ENCODE assay signal across 8 mouse cellular contexts in the genomic region with DNA sequence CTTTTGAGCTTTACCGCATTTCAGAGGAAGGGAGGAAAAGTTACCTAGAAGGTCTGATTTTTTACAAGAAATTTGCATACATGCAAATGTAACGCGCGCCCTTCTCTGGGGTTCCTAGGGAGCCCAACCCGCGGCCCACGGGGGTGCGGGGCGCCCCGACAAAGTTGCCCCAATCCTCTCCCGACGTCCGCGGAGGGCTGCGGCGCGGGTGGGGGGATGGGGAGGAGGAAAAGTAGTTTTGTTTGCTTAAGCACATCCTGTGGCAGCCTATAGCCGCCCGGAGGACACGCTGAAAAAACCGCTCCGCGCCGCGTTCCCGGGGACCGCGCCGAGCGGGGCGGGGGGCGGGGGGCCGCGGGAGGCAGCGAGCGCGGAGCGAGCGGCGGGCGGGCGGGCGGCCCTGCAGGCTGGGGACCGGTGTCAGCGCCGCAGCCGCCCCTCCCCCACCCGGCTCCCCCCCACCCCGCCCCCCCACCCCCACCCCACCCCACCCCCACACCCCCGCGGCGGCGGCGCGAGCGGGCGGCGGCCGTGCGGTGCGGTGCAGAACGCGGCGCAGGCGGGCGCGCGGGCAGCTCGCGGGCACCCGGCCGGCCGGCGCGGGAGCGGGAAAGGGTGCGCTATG. TPM values are rescaled to one million over a fixed set of nuclear protein-coding genes. Genes with fewer than 3 reads are reported as not detected.
DNase-seq lines count a peak whose midpoint lies in the region; ATAC-seq and TF ChIP-seq lines count a peak whose summit lies in the region.

No protein-coding gene starts in this region.

- H3K36me3 ChIP-seq in intestine, embryonic 15.5 days: no peaks in the 10 kb centered on the region

- H3K27ac ChIP-seq in bone marrow macrophage, adult 2 months (ENCODE audit: insufficient read depth, low read depth, low read length): peak overlapping the region; percentile 37; the same call in 1 of the 2 replicates
- peak overlapping the region; percentile 95 for H3K27ac ChIP-seq in gastrocnemius, adult 2 months
- peak overlapping the region; percentile 91 for H3K27ac ChIP-seq in intestine, embryonic 15.5 days

- no peaks in the 10 kb centered on the region for H3K27me3 ChIP-seq in intestine, embryonic 15.5 days (replicated peaks)

- H3K4me2 ChIP-seq in intestine, embryonic 15.5 days (replicated peaks): peak overlapping the region; percentile 83

- H3K9me3 ChIP-seq in intestine, embryonic 15.5 days: no peaks in the 10 kb centered on the region

- no peak for TF ChIP-seq POLR2A in bone marrow macrophage, adult 2 months (IDR thresholded peaks at IDR 0.05; ENCODE audit: borderline replicate concordance, low read depth, low read length)
- TF ChIP-seq POLR2A in lung, adult 2 months (IDR thresholded peaks at IDR 0.05; ENCODE audit: borderline replicate concordance, extremely low read depth, low read depth, low read length): no peak

- no peak for TF ChIP-seq CTCF in bone marrow macrophage, adult 2 months (IDR thresholded peaks at IDR 0.05; ENCODE audit: low read depth, low read length)
- TF ChIP-seq CTCF in gastrocnemius, adult 2 months (IDR thresholded peaks at IDR 0.05): no peak
- TF ChIP-seq CTCF in lung, adult 2 months (IDR thresholded peaks at IDR 0.05; ENCODE audit: insufficient read depth, low read length): no peak

- H3K4me1 ChIP-seq in bone marrow macrophage, adult 2 months (ENCODE audit: control insufficient read depth, insufficient read depth, low read length): peaks cover 23% of the 10 kb centered on the region
- H3K4me1 ChIP-seq in intestine, embryonic 15.5 days (replicated peaks): peaks cover 5% of the 10 kb centered on the region
- H3K4me1 ChIP-seq in lung, adult 2 months (ENCODE audit: control insufficient read depth, insufficient read depth, low read length): no peaks in the 10 kb centered on the region; the same call in none of the 2 replicates

- intact Hi-C loops in gastrocnemius, adult 2 months (cut with DNase I): loop anchor here (2.0 to 5.0 kb wide), 5 partner anchors 20 to 330 kb away; no protein-coding TSS in a partner anchor

- WGBS in intestine, embryonic 15.5 days: under 1% methylated on average over 51 of the region's 77 CpGs
- whole genome bisulfite sequencing in lung, adult 2 months: 2% methylated on average over 49 of the region's 77 CpGs

- no peak for ATAC-seq in frontal cortex, adult (ENCODE audit: low TSS enrichment)
- ATAC-seq in intestine, embryonic 15.5 days: peak; percentile 31

- peak overlapping the region; percentile 99 for H3K4me3 ChIP-seq in bone marrow macrophage, adult 2 months (ENCODE audit: insufficient read depth, low read length)
- peak overlapping the region; percentile 97 for H3K4me3 ChIP-seq in gastrocnemius, adult 2 months
- peak overlapping the region; percentile 90 for H3K4me3 ChIP-seq in intestine, embryonic 15.5 days (replicated peaks)
- H3K4me3 ChIP-seq in lung, adult 2 months (replicated peaks; ENCODE audit: extremely low read depth, low read depth, low read length): peak overlapping the region; percentile 68

- DNase-seq in frontal cortex, postnatal 36 days (ENCODE audit: low spot score in 2 of 2): peak; percentile 42 to 47
- DNase-seq in gastrocnemius, adult 2 months: peak; percentile 68
- DNase-seq in lung, adult 2 months: peak; percentile 71
- DNase-seq in right cerebral cortex, postnatal 10 days (ENCODE audit: low spot score in 2 of 2): peak; percentile 59 to 63
- peak; percentile 52 for DNase-seq in urinary bladder, postnatal 36 days (ENCODE audit: low spot score in 2 of 2)

- peak overlapping the region; percentile 91 for H3K9ac ChIP-seq in intestine, embryonic 15.5 days

RNA-seq across cellular contexts. Expression of a gene that starts 0.7 kb away (rescaled TPM):
- not detected in 2 replicates for polyA plus RNA-seq in bone marrow macrophage, adult 2 months (2012; ENCODE audit: insufficient read depth, insufficient read length, missing spikeins)
- not detected for total RNA-seq in gastrocnemius, adult 2 months (2021)
- polyA plus RNA-seq in intestine, embryonic 15.5 days (2015; fragmentation: Nextera tagmentation; extraction: Ambion mirVana): 2.5 and 3.9 TPM in 2 replicates
- polyA plus RNA-seq in lung, adult 2 months (2012; rRNA removed): 0.17 TPM in 1 of 2 replicates, not detected in the other

RNA-seq across cellular contexts. Expression of a gene that starts 4.7 kb away (rescaled TPM):
- 7.8 and 8.1 TPM in 2 replicates for polyA plus RNA-seq in bone marrow macrophage, adult 2 months (2012; ENCODE audit: insufficient read depth, insufficient read length, missing spikeins)
- total RNA-seq in gastrocnemius, adult 2 months (2021): 10 to 100 TPM; 57.0 to 57.8 TPM
- 30.2 and 37.3 TPM in 2 replicates for polyA plus RNA-seq in intestine, embryonic 15.5 days (2015; fragmentation: Nextera tagmentation; extraction: Ambion mirVana)
- polyA plus RNA-seq in lung, adult 2 months (2012; rRNA removed): 52.7 and 57.7 TPM in 2 replicates

Comparison
In these comparisons a context has a peak if more than half of its experiments do, and no peak if none do; other contexts are left out.
1. H3K27ac ChIP-seq: peak in every context shown above with its lines; median percentile 95 in gastrocnemius, adult 2 months; 91 in intestine, embryonic 15.5 days; 37 in bone marrow macrophage, adult 2 months.